Mouse (Mus musculus): ENCODE data around the gene 2610528A11Rik. TPM values are rescaled to one million over a fixed set of nuclear protein-coding genes. Genes with fewer than 3 reads are reported as not detected.
A peak's percentile ranks its signal among the peaks of the same experiment; 100 is the strongest.
"Not testable (repeated sequence)": the region's sequence is repeated elsewhere in the genome, so short reads cannot be mapped to it uniquely, and the experiment has no call there.

Gene 2610528A11Rik
- total RNA-seq (2021) (not detected), polyA plus RNA-seq (2012; rRNA removed) (0.27 TPM in 1 of 2 replicates, not detected in the other)
- long read RNA-seq: 0 reads

DNA sequence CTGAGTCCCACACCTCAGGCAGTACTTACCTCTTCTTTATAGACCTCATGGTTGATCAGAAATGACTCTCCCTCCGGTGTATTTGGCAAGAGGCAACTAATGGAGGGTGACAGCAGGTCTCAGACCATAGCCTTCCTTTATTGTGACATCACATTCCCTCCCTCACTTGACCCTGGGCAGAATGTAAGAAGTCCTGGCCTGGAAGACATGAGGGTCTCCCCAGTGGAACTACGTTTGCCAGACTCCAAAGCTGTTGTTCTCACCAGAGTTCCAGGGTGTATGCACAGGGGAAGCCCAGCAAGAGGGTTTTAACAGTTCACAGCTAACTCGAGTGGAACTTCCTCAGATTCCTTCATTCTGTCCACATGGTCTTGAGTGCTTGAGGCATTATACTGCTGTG lies at the start of gene 2610528A11Rik:
2610528A11Rik (minus strand) TSS at position 101 of the 400 bp plus-strand sequence.
- no peak for DNase-seq
- intact Hi-C loops (cut with DNase I): no loop called here
- H3K27ac ChIP-seq: no peak within 1 kb of the TSS
- WGBS: 69% methylated on average over 3 of the region's 3 CpGs
- no peaks in the 10 kb centered on the region for H3K79me2 ChIP-seq (replicated peaks; ENCODE audit: control insufficient read depth, insufficient read depth, low read length)
- TF ChIP-seq EP300 (IDR thresholded peaks at IDR 0.05; ENCODE audit: insufficient read depth, low read depth, low read length) (no peak), POLR2A (IDR thresholded peaks at IDR 0.05; ENCODE audit: insufficient read depth, low read depth, low read length) (no peak), CTCF (IDR thresholded peaks at IDR 0.05) (no peak)
- no peak within 1 kb of the TSS for H3K4me3 ChIP-seq
- H3K36me3 ChIP-seq (ENCODE audit: control insufficient read depth, insufficient read depth, low read length): no peaks in the 10 kb centered on the region
- H3K4me1 ChIP-seq (ENCODE audit: control insufficient read depth, insufficient read depth, low read length): no peaks in the 10 kb centered on the region
- no peaks in the 10 kb centered on the region for H3K27me3 ChIP-seq (ENCODE audit: control insufficient read depth, insufficient read depth, low read length)
- no peak within 1 kb of the TSS for H3K9ac ChIP-seq (ENCODE audit: low read depth, low read length)

DNA sequence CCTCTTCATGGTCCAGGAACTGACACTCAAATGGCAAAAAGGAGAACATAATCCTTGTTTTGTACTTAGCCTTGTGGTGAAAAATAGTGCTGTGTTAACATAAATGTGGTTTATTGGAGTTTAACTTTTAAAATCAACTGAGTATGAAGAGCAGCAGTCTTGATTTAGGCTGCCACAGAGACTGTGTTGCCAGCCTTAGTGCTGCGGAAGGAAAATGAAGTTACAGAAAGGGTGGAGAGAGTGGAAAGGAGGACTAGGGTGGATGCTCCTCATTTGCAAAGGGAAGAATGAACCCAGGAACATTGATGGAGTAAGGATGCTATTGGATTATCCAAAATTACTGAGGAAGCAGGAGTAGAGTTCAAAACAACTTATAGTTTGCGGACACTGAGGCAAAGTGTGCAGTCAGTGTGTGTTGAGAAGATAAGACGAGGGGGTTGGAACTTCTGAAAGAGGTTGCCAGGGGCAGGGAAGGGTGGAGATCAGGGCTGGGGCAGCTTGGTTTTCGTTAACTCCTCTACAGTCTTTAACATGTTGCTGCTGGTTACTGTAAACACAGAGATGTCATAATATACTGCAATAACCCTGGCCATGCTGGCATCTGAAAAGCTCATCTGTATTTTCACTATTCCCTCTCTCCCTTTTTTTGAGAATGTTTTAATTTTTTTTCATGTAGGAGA lies 49.6 kb upstream of the 2610528A11Rik start:
- Histone ChIP-seq H3K79me2 (replicated peaks; ENCODE audit: control insufficient read depth, insufficient read depth, low read length) (no peaks in the 10 kb centered on the region), H3K4me1 (ENCODE audit: control insufficient read depth, insufficient read depth, low read length) (no peaks in the 10 kb centered on the region; the same call in 1 of the 2 replicates), H3K9ac (ENCODE audit: low read depth, low read length) (no peak overlapping the region), H3K27me3 (ENCODE audit: control insufficient read depth, insufficient read depth, low read length) (no peaks in the 10 kb centered on the region), H3K27ac (no peak overlapping the region), H3K36me3 (ENCODE audit: control insufficient read depth, insufficient read depth, low read length) (no peaks in the 10 kb centered on the region), H3K4me3 (no peak overlapping the region)
- WGBS: 75% methylated on average over 4 of the region's 4 CpGs
- intact Hi-C loops (cut with DNase I): no loop called here
- DNase-seq: no peak
- no peak for TF ChIP-seq POLR2A (IDR thresholded peaks at IDR 0.05; ENCODE audit: insufficient read depth, low read depth, low read length)

- no peak for DNase-seq
- intact Hi-C loops (cut with DNase I): no loop called here
- Histone ChIP-seq H3K27me3 (ENCODE audit: control insufficient read depth, insufficient read depth, low read length) (no peaks in the 10 kb centered on the region), H3K79me2 (replicated peaks; ENCODE audit: control insufficient read depth, insufficient read depth, low read length) (no peaks in the 10 kb centered on the region), H3K4me1 (ENCODE audit: control insufficient read depth, insufficient read depth, low read length) (no peaks in the 10 kb centered on the region), H3K36me3 (ENCODE audit: control insufficient read depth, insufficient read depth, low read length) (no peaks in the 10 kb centered on the region), H3K9ac (ENCODE audit: low read depth, low read length) (no peak overlapping the region), H3K4me3 (no peak overlapping the region), H3K27ac (no peak overlapping the region)
- WGBS: 61% methylated on average over 1 of the region's 1 CpGs
- TF ChIP-seq CTCF (IDR thresholded peaks at IDR 0.05) (no peak), POLR2A (IDR thresholded peaks at IDR 0.05; ENCODE audit: insufficient read depth, low read depth, low read length) (no peak), EP300 (IDR thresholded peaks at IDR 0.05; ENCODE audit: insufficient read depth, low read depth, low read length) (no peak)
These were observed 40.6 kb upstream of the 2610528A11Rik start for GRCm38 (mm10) chr14:37154391-37154790.

- TF ChIP-seq EP300 (IDR thresholded peaks at IDR 0.05; ENCODE audit: insufficient read depth, low read depth, low read length): no peak
- no peak for TF ChIP-seq POLR2A (IDR thresholded peaks at IDR 0.05; ENCODE audit: insufficient read depth, low read depth, low read length)
- TF ChIP-seq CTCF (IDR thresholded peaks at IDR 0.05): no peak
- Histone ChIP-seq H3K9ac (ENCODE audit: low read depth, low read length) (no peak overlapping the region), H3K27ac (no peak overlapping the region), H3K79me2 (replicated peaks; ENCODE audit: control insufficient read depth, insufficient read depth, low read length) (no peaks in the 10 kb centered on the region), H3K36me3 (ENCODE audit: control insufficient read depth, insufficient read depth, low read length) (peaks cover 1% of the 10 kb centered on the region; the same call in 1 of the 2 replicates), H3K4me3 (no peak overlapping the region), H3K4me1 (ENCODE audit: control insufficient read depth, insufficient read depth, low read length) (no peaks in the 10 kb centered on the region), H3K27me3 (ENCODE audit: control insufficient read depth, insufficient read depth, low read length) (no peaks in the 10 kb centered on the region)
- intact Hi-C loops (cut with DNase I): loop anchor here (10.0 kb wide), 1 partner anchor 214 kb away; no protein-coding TSS in a partner anchor
- 78% methylated on average over 8 of the region's 8 CpGs for WGBS
- DNase-seq: no peak
These were observed 25.4 kb upstream of the 2610528A11Rik start for GRCm38 (mm10) chr14:37139051-37139710.

DNA sequence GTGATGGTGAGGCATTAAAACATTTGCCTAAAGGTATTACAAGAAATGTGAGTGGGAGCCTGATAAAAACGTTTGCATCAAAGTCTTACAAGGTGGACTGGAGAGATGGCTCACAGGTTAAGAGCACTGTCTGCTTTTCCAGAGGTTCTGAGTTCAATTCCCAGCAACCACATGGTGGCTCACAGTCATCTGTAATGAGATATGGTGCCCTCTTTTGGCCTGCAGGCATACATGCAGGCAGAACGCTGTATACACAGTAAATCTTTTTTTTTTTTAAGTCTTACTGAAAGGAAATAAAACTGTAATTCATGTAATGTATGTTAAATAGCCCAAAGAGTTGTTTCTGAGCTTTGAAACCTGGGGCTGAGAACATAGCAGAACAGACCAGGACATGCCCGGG lies 23.8 kb upstream of the 2610528A11Rik start:
- 75% methylated on average over 3 of the region's 3 CpGs for WGBS
- not testable (repeated sequence) for H3K27me3 ChIP-seq (ENCODE audit: control insufficient read depth, insufficient read depth, low read length); DNase-seq; H3K4me1 ChIP-seq (ENCODE audit: control insufficient read depth, insufficient read depth, low read length); H3K9ac ChIP-seq (ENCODE audit: low read depth, low read length); H3K27ac ChIP-seq; H3K4me3 ChIP-seq; H3K79me2 ChIP-seq (replicated peaks; ENCODE audit: control insufficient read depth, insufficient read depth, low read length)
- 0 out of 2 replicates have a peak, but pooled peaks have one; percentile 9 for TF ChIP-seq CTCF (IDR thresholded peaks at IDR 0.05)
- H3K36me3 ChIP-seq (ENCODE audit: control insufficient read depth, insufficient read depth, low read length): peaks cover 10% of the 10 kb centered on the region
- intact Hi-C loops (cut with DNase I): loop anchor here (10.0 kb wide), 1 partner anchor 213 kb away; no protein-coding TSS in a partner anchor

GRCm38 (mm10) chr14:37136110-37136509 lies 22.3 kb upstream of the 2610528A11Rik start:
- Histone ChIP-seq H3K4me3 (peak overlapping the region; percentile 90), H3K27me3 (ENCODE audit: control insufficient read depth, insufficient read depth, low read length) (no peaks in the 10 kb centered on the region), H3K79me2 (replicated peaks; ENCODE audit: control insufficient read depth, insufficient read depth, low read length) (no peaks in the 10 kb centered on the region), H3K4me1 (ENCODE audit: control insufficient read depth, insufficient read depth, low read length) (peaks cover 2% of the 10 kb centered on the region; the same call in 1 of the 2 replicates), H3K9ac (ENCODE audit: low read depth, low read length) (no peak overlapping the region), H3K36me3 (ENCODE audit: control insufficient read depth, insufficient read depth, low read length) (peaks cover 18% of the 10 kb centered on the region), H3K27ac (no peak overlapping the region)
- TF ChIP-seq EP300 (IDR thresholded peaks at IDR 0.05; ENCODE audit: insufficient read depth, low read depth, low read length): no peak
- TF ChIP-seq POLR2A (IDR thresholded peaks at IDR 0.05; ENCODE audit: insufficient read depth, low read depth, low read length): no peak
- no peak for TF ChIP-seq CTCF (IDR thresholded peaks at IDR 0.05)
- DNase-seq: no peak
- intact Hi-C loops (cut with DNase I): loop anchor here (10.0 kb wide), 1 partner anchor 211 kb away; no protein-coding TSS in a partner anchor
- 78% methylated on average over 4 of the region's 4 CpGs for WGBS
